Comparison of ENCODE assay signal across 9 mouse cellular contexts in genomic region chr9:107377961-107378512, GRCm38 (mm10). TPM values are rescaled to one million over a fixed set of nuclear protein-coding genes. Genes with fewer than 3 reads are reported as not detected.
A peak's percentile ranks its signal among the peaks of the same experiment; 100 is the strongest.
DNase-seq lines count a peak whose midpoint lies in the region; ATAC-seq and TF ChIP-seq lines count a peak whose summit lies in the region.
"Had no signal": no experiment of that assay in that cellular context is flagged by ENCODE, and none has a peak within 500 bp of the region (broad histone marks: within the 10 kb centered on the region; RNA-seq: fewer than 3 reads in every experiment).

No protein-coding gene starts in this region.

- peak overlapping the region; percentile 77 for H3K4me2 ChIP-seq in heart, embryonic 14.5 days (ENCODE audit: low read length)
- H3K4me2 ChIP-seq in forebrain, embryonic 15.5 days (replicated peaks), result peak overlapping the region; percentile 66
- H3K4me2 ChIP-seq in limb, embryonic 14.5 days (replicated peaks; ENCODE audit: low read depth, low read length, severe bottlenecking), result peak overlapping the region; percentile 58
- peak overlapping the region; percentile 51 for H3K4me2 ChIP-seq in stomach, embryonic 14.5 days (replicated peaks; ENCODE audit: low read depth, low read length)

- H3K4me3 ChIP-seq in heart, embryonic 14.5 days (ENCODE audit: control insufficient read depth in 1 of 2, insufficient read depth in 1 of 2, low read depth in 1 of 2, low read length in 2 of 2), result peak overlapping the region; percentile 42 to 46
- H3K4me3 ChIP-seq in forebrain, embryonic 15.5 days, result peak overlapping the region; percentile 41
- H3K4me3 ChIP-seq in limb, embryonic 14.5 days (replicated peaks; ENCODE audit: low read length), result peak overlapping the region; percentile 42
- H3K4me3 ChIP-seq in stomach, embryonic 14.5 days (ENCODE audit: low read depth, low read length), result peak overlapping the region; percentile 29

- no peak for TF ChIP-seq POLR2A in limb, embryonic 14.5 days (IDR thresholded peaks at IDR 0.05; ENCODE audit: borderline replicate concordance, extremely low read depth, insufficient read depth, insufficient read length)

- H3K27ac ChIP-seq in heart, embryonic 14.5 days (replicated peaks in 1 of 2; ENCODE audit: control insufficient read depth in 1 of 2, insufficient read depth in 1 of 2, low read depth in 2 of 2, low read length in 2 of 2), result no peak overlapping the region
- 0 out of 2 replicates have a peak overlapping the region, but pooled peaks have one; percentile 5 for H3K27ac ChIP-seq in forebrain, embryonic 15.5 days (replicated peaks)
- no peak overlapping the region for H3K27ac ChIP-seq in limb, embryonic 14.5 days (replicated peaks; ENCODE audit: low read depth, low read length)
- H3K27ac ChIP-seq in stomach, embryonic 14.5 days (ENCODE audit: low read length), result no peak overlapping the region

- H3K4me1 ChIP-seq in heart, embryonic 14.5 days (ENCODE audit: control insufficient read depth in 2 of 2, insufficient read depth in 2 of 2, low read length in 2 of 2), result peaks cover 0 to 4% of the 10 kb centered on the region in 2 experiments; a peak in 1 of 4 replicates
- H3K4me1 ChIP-seq in forebrain, embryonic 15.5 days, result peaks cover 23% of the 10 kb centered on the region
- H3K4me1 ChIP-seq in limb, embryonic 14.5 days (ENCODE audit: control insufficient read depth, insufficient read depth, low read length), result peaks cover 7% of the 10 kb centered on the region; the same call in 1 of the 2 replicates
- peaks cover 4% of the 10 kb centered on the region; the same call in 1 of the 2 replicates for H3K4me1 ChIP-seq in stomach, embryonic 14.5 days (ENCODE audit: control insufficient read depth, insufficient read depth, low read length)

- no peaks in the 10 kb centered on the region for H3K36me3 ChIP-seq in heart, embryonic 14.5 days (ENCODE audit: control insufficient read depth, insufficient read depth, low read length)
- no peaks in the 10 kb centered on the region for H3K36me3 ChIP-seq in forebrain, embryonic 15.5 days
- no peaks in the 10 kb centered on the region for H3K36me3 ChIP-seq in limb, embryonic 14.5 days (ENCODE audit: control insufficient read depth, insufficient read depth, low read length)
- H3K36me3 ChIP-seq in stomach, embryonic 14.5 days (ENCODE audit: control insufficient read depth, insufficient read depth, low read length), result no peaks in the 10 kb centered on the region
- H3K36me3 ChIP-seq: G1E had no signal

- H3K9me3 ChIP-seq in heart, embryonic 14.5 days (ENCODE audit: control insufficient read depth, low read length), result no peaks in the 10 kb centered on the region
- no peaks in the 10 kb centered on the region for H3K9me3 ChIP-seq in forebrain, embryonic 15.5 days
- H3K9me3 ChIP-seq in limb, embryonic 14.5 days (ENCODE audit: control insufficient read depth, low read length), result no peaks in the 10 kb centered on the region
- no peaks in the 10 kb centered on the region for H3K9me3 ChIP-seq in stomach, embryonic 14.5 days (ENCODE audit: control insufficient read depth, low read depth, low read length)
- H3K9me3 ChIP-seq: G1E had no signal

- peaks cover 77% of the 10 kb centered on the region for H3K27me3 ChIP-seq in heart, embryonic 14.5 days (ENCODE audit: control insufficient read depth, insufficient read depth, low read length)
- H3K27me3 ChIP-seq in forebrain, embryonic 15.5 days, result peaks cover 74% of the 10 kb centered on the region
- H3K27me3 ChIP-seq in limb, embryonic 14.5 days (ENCODE audit: control insufficient read depth, insufficient read depth, low read length), result peaks cover 68% of the 10 kb centered on the region
- H3K27me3 ChIP-seq in stomach, embryonic 14.5 days (ENCODE audit: control insufficient read depth, insufficient read depth, low read length), result peaks cover 46% of the 10 kb centered on the region

- WGBS in heart, embryonic 14.5 days, result 1% methylated on average over 35 of the region's 35 CpGs
- under 1% methylated on average over 35 of the region's 35 CpGs for WGBS in forebrain, embryonic 15.5 days
- under 1% methylated on average over 32 of the region's 35 CpGs for WGBS in limb, embryonic 14.5 days
- WGBS in stomach, embryonic 14.5 days, result under 1% methylated on average over 35 of the region's 35 CpGs

- no peak overlapping the region for H3K9ac ChIP-seq in heart, embryonic 14.5 days (ENCODE audit: low read length)
- peak overlapping the region; percentile 43 for H3K9ac ChIP-seq in forebrain, embryonic 15.5 days (replicated peaks)
- peak overlapping the region; percentile 21; the same call in 1 of the 2 replicates for H3K9ac ChIP-seq in limb, embryonic 14.5 days (ENCODE audit: low read depth, low read length, severe bottlenecking)
- H3K9ac ChIP-seq in stomach, embryonic 14.5 days (replicated peaks; ENCODE audit: low read depth, low read length), result no peak overlapping the region

- no peak for DNase-seq in heart, adult 9 months (ENCODE audit: low spot score in 2 of 2)
- peak; percentile 69 for DNase-seq in cerebellum, adult 11-12 months
- no peak for DNase-seq in limb, embryonic 14.5 days (ENCODE audit: low spot score)
- no peak for DNase-seq in T-cell, adult 2 months (ENCODE audit: low spot score)
- no peak for DNase-seq in layer of hippocampus, adult 9-11 months

- ATAC-seq in heart, embryonic 14.5 days (ENCODE audit: insufficient number of reproducible peaks, insufficient read depth, low FRiP score, low read depth), result no peak
- peak; percentile 61 for ATAC-seq in forebrain, embryonic 15.5 days (replicated peaks)
- ATAC-seq in limb, embryonic 14.5 days (ENCODE audit: low FRiP score, low read depth), result peak; percentile 47; the same call in 1 of the 2 replicates
- ATAC-seq in stomach, embryonic 14.5 days (ENCODE audit: insufficient number of reproducible peaks, insufficient read depth, low FRiP score, low read depth), result no peak

RNA-seq across cellular contexts. Expression of gene Cacna2d2, which starts 21.4 kb away (rescaled TPM):
- 3.0 and 5.6 TPM in 2 replicates for polyA plus RNA-seq in heart, embryonic 14.5 days (2014; fragmentation: Nextera tagmentation; extraction: Ambion mirVana)
- polyA plus RNA-seq in forebrain, embryonic 15.5 days (2015; fragmentation: Nextera tagmentation; extraction: Ambion mirVana), result 3.9 and 4.2 TPM in 2 replicates
- 9.3 and 13.6 TPM in 2 replicates for polyA plus RNA-seq in limb, embryonic 14.5 days (2012; rRNA removed)
- 0.29 and 0.57 TPM in 2 replicates for polyA plus RNA-seq in limb, embryonic 14.5 days (2014; fragmentation: Nextera tagmentation; extraction: Ambion mirVana)
- 0.43 and 0.70 TPM in 2 replicates for polyA plus RNA-seq in stomach, embryonic 14.5 days (2014; fragmentation: Nextera tagmentation; extraction: Ambion mirVana)

RNA-seq across cellular contexts. Expression of gene 6430571L13Rik, which starts 37.6 kb away (rescaled TPM):
- polyA plus RNA-seq in heart, embryonic 14.5 days (2014; fragmentation: Nextera tagmentation; extraction: Ambion mirVana), result 0.51 and 1.1 TPM in 2 replicates
- 4.1 and 4.5 TPM in 2 replicates for polyA plus RNA-seq in forebrain, embryonic 15.5 days (2015; fragmentation: Nextera tagmentation; extraction: Ambion mirVana)
- 1.0 and 1.1 TPM in 2 replicates for polyA plus RNA-seq in limb, embryonic 14.5 days (2012; rRNA removed)
- polyA plus RNA-seq in limb, embryonic 14.5 days (2014; fragmentation: Nextera tagmentation; extraction: Ambion mirVana), result 0.39 and 0.56 TPM in 2 replicates
- polyA plus RNA-seq in stomach, embryonic 14.5 days (2014; fragmentation: Nextera tagmentation; extraction: Ambion mirVana), result 0.13 and 0.19 TPM in 2 replicates

RNA-seq across cellular contexts. Expression of gene Hemk1, which starts 39.9 kb away (rescaled TPM):
- polyA plus RNA-seq in heart, embryonic 14.5 days (2014; fragmentation: Nextera tagmentation; extraction: Ambion mirVana), result 13.6 and 14.2 TPM in 2 replicates
- polyA plus RNA-seq in forebrain, embryonic 15.5 days (2015; fragmentation: Nextera tagmentation; extraction: Ambion mirVana), result 14.6 and 16.0 TPM in 2 replicates
- polyA plus RNA-seq in limb, embryonic 14.5 days (2012; rRNA removed), result 24.9 and 32.9 TPM in 2 replicates
- polyA plus RNA-seq in limb, embryonic 14.5 days (2014; fragmentation: Nextera tagmentation; extraction: Ambion mirVana), result 12.2 and 12.8 TPM in 2 replicates
- 12.4 and 12.9 TPM in 2 replicates for polyA plus RNA-seq in stomach, embryonic 14.5 days (2014; fragmentation: Nextera tagmentation; extraction: Ambion mirVana)

Comparison
In these comparisons a context has a peak if more than half of its experiments do, and no peak if none do; other contexts are left out.
1. ATAC-seq: peak in forebrain, embryonic 15.5 days (single experiment) and limb, embryonic 14.5 days (single experiment); none in heart, embryonic 14.5 days (single experiment) and stomach, embryonic 14.5 days (single experiment).
2. H3K9ac ChIP-seq: peak in forebrain, embryonic 15.5 days (single experiment) and limb, embryonic 14.5 days (single experiment); none in heart, embryonic 14.5 days (single experiment) and stomach, embryonic 14.5 days (single experiment).
3. Peak in every context shown above with its lines, with median percentiles within 50 percentile points of each other: H3K4me2 ChIP-seq and H3K4me3 ChIP-seq.